ENCODE assay signal across 29 mouse cellular contexts in genomic region chr6:6745394-6745793, GRCm38 (mm10).
"Had no signal": no experiment of that assay in that cellular context is flagged by ENCODE, and none has a peak within 500 bp of the region (broad histone marks: within the 10 kb centered on the region; RNA-seq: fewer than 3 reads in every experiment).

No protein-coding gene starts in this region.

- H3K36me3 ChIP-seq: heart, embryonic 10.5 days; heart, embryonic 12.5 days; hindbrain, embryonic 10.5 days; hindbrain, embryonic 12.5 days; intestine, embryonic 15.5 days; kidney, embryonic 15.5 days; limb, embryonic 10.5 days; limb, embryonic 12.5 days; liver, embryonic 13.5 days; liver, embryonic 15.5 days had no signal

- H3K9ac ChIP-seq: heart, embryonic 12.5 days; hindbrain, embryonic 12.5 days; hindbrain, embryonic 14.5 days; intestine, embryonic 15.5 days; kidney, embryonic 15.5 days; limb, embryonic 12.5 days; liver, embryonic 13.5 days; liver, embryonic 15.5 days had no signal

- ATAC-seq: hindbrain, embryonic 16.5 days; inflammation-experienced regulatory T-cells, adult 6 months; intestine, embryonic 15.5 days; intestine, postnatal 0 days had no signal

- H3K27ac ChIP-seq: gastrocnemius, adult 2 months; heart, embryonic 10.5 days; hindbrain, embryonic 10.5 days; hindbrain, embryonic 12.5 days; hindbrain, embryonic 14.5 days; intestine, embryonic 15.5 days; kidney, embryonic 15.5 days; layer of hippocampus, adult 2 months; left cerebral cortex, adult 2 months; limb, embryonic 10.5 days; limb, embryonic 12.5 days; liver, embryonic 13.5 days; liver, embryonic 15.5 days had no signal

- DNase-seq: gastrocnemius, adult 2 months; gastrocnemius, postnatal 10 days; gastrocnemius, postnatal 25 days; heart, adult 18-20 months; heart, postnatal 10 days; heart, postnatal 4 days; kidney, adult 18-20 months; kidney, adult 9 months; kidney, postnatal 10 days; kidney, postnatal 25 days; kidney, postnatal 4 days; liver; liver, embryonic 13.5 days had no signal

- H3K4me1 ChIP-seq: heart, embryonic 10.5 days; heart, embryonic 12.5 days; hindbrain, embryonic 10.5 days; hindbrain, embryonic 12.5 days; intestine, embryonic 15.5 days; kidney, embryonic 15.5 days; limb, embryonic 10.5 days; limb, embryonic 12.5 days; liver, embryonic 13.5 days; liver, embryonic 15.5 days had no signal

- H3K9me3 ChIP-seq: heart, embryonic 10.5 days; heart, embryonic 12.5 days; hindbrain, embryonic 10.5 days; hindbrain, embryonic 12.5 days; intestine, embryonic 15.5 days; kidney, embryonic 15.5 days; limb, embryonic 10.5 days; limb, embryonic 12.5 days; liver, embryonic 13.5 days; liver, embryonic 15.5 days had no signal

- H3K4me3 ChIP-seq: gastrocnemius, adult 2 months; heart, embryonic 10.5 days; heart, embryonic 12.5 days; hindbrain, embryonic 10.5 days; hindbrain, embryonic 12.5 days; intestine, embryonic 15.5 days; kidney, embryonic 15.5 days; layer of hippocampus, adult 2 months; left cerebral cortex, adult 2 months; limb, embryonic 10.5 days; limb, embryonic 12.5 days; liver, embryonic 13.5 days; liver, embryonic 15.5 days had no signal

- H3K4me2 ChIP-seq: heart, embryonic 12.5 days; hindbrain, embryonic 12.5 days; hindbrain, embryonic 14.5 days; intestine, embryonic 15.5 days; kidney, embryonic 15.5 days; limb, embryonic 12.5 days; liver, embryonic 11.5 days; liver, embryonic 13.5 days; liver, embryonic 15.5 days had no signal

- H3K27me3 ChIP-seq: heart, embryonic 12.5 days; hindbrain, embryonic 12.5 days; intestine, embryonic 15.5 days; kidney, embryonic 15.5 days; limb, embryonic 12.5 days; liver, embryonic 13.5 days; liver, embryonic 15.5 days had no signal
